Mouse (Mus musculus) megakaryocyte, embryonic 14.5 days (primary cell): ENCODE data around the gene Lkaaear1.

Experiments
- FLI1 ChIP-seq: IDR thresholded peaks from 2 replicates; pipeline ENCODE4 v1.6.1; 2012; ENCODE audit warnings: low read length, inconsistent platforms, mixed read lengths
- GATA1 ChIP-seq: IDR thresholded peaks from 3 replicates; pipeline ENCODE4 v1.6.1; 2012; ENCODE audit warnings: mixed read lengths, low read length, inconsistent platforms, borderline replicate concordance

DNA sequence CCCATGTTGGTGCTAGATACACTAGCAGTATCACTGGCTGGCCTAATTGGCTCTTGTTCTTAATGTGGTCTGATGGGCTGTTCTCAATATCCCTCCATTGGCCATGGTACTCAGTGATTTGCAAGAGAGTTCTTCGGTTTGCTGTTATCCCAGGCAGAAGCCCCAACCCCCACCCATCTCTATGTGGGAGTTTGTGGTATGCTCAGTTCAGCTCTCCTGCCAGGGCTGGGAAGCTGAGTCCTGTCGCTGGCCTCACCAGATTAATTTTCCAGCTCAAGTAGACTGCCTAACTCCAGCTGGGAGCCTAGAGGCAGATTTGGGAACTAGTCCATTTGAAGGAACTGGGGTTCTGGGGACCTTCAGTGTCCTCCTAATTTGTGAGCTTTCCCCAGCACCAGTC is 40.8 kb downstream of the Lkaaear1 start:
- no peak for TF ChIP-seq GATA1
- TF ChIP-seq FLI1 = no peak
